Comparison of ENCODE assay signal across 10 mouse cellular contexts in the genomic region with DNA sequence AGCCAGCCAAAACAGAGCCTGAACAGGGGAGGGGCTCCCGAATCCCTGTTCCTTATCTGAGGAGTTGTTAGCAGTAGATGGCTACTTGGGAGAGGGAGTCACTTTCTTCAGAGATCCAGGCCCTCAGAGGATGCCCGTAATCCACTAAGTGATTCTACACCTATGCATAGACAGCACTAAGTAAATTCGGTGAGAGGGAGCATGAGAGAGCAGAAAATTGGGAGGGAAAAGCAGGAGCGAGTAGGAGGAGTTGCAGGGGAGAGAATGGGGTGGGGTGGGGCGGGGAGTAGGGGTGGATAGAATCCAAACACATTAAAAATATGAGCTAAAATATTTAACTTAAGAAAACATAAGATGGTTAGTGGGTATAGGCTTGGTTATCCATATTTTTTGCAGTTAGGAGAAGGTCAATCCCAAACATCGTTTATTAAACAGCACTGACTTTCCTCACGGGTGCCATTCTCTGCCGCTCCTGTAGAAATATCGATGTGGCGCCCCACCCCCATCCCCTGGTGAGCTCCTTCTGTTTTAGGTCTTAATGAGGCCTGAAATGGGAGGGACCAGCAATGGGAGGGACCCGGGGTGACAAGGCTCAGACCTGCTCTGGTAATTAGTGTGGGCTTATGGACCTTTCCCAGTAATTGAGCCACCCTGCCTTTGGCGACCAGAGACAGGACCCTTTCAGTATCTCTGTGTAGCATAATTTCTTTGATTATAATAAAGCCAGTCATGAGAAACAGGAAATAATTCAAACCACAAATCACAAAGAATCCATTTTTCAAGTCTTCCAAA.
A peak's percentile ranks its signal among the peaks of the same experiment; 100 is the strongest.
DNase-seq lines count a peak whose midpoint lies in the region; ATAC-seq and TF ChIP-seq lines count a peak whose summit lies in the region.
"Had no signal": no experiment of that assay in that cellular context is flagged by ENCODE, and none has a peak within 500 bp of the region (broad histone marks: within the 10 kb centered on the region; RNA-seq: fewer than 3 reads in every experiment).

No protein-coding gene starts in this region.

- no peaks in the 10 kb centered on the region for H3K36me3 ChIP-seq in kidney, postnatal 0 days (ENCODE audit: insufficient read depth, low read length)
- no peaks in the 10 kb centered on the region for H3K36me3 ChIP-seq in embryonic facial prominence, embryonic 11.5 days (replicated peaks; ENCODE audit: control insufficient read depth, insufficient read depth, low read depth, low read length)
- no peaks in the 10 kb centered on the region for H3K36me3 ChIP-seq in midbrain, embryonic 13.5 days
- H3K36me3 ChIP-seq: lung, embryonic 15.5 days had no signal

- 35% methylated on average over 12 of the region's 12 CpGs for WGBS in kidney, postnatal 0 days
- WGBS in embryonic facial prominence, embryonic 11.5 days, result 48% methylated on average over 12 of the region's 12 CpGs
- WGBS in midbrain, embryonic 13.5 days, result 47% methylated on average over 12 of the region's 12 CpGs

- no peak overlapping the region for H3K4me2 ChIP-seq in kidney, postnatal 0 days (ENCODE audit: low read length)
- no peak overlapping the region for H3K4me2 ChIP-seq in embryonic facial prominence, embryonic 11.5 days (ENCODE audit: low read depth, low read length)
- H3K4me2 ChIP-seq in midbrain, embryonic 13.5 days (replicated peaks), result peak overlapping the region; percentile 25
- H3K4me2 ChIP-seq: lung, embryonic 15.5 days had no signal

- H3K27ac ChIP-seq in kidney, postnatal 0 days, result no peak overlapping the region
- H3K27ac ChIP-seq in embryonic facial prominence, embryonic 11.5 days (replicated peaks; ENCODE audit: low read depth, low read length), result no peak overlapping the region
- H3K27ac ChIP-seq in midbrain, embryonic 13.5 days, result no peak overlapping the region
- H3K27ac ChIP-seq: lung, embryonic 15.5 days had no signal

- peak; percentile 11 for DNase-seq in kidney, postnatal 0 days (ENCODE audit: low spot score)
- no peak for DNase-seq in kidney, postnatal 36 days
- DNase-seq in embryonic facial prominence, embryonic 11.5 days (ENCODE audit: low spot score), result no peak
- peak; percentile 19 for DNase-seq in forelimb bud, embryonic 11.5 days (ENCODE audit: low read depth, low spot score)
- no peak for DNase-seq in left cerebral cortex, adult 8-10 months (ENCODE audit: low spot score in 2 of 2)
- DNase-seq in right cerebral cortex, postnatal 36 days (ENCODE audit: low spot score in 2 of 2), result no peak
- DNase-seq in layer of hippocampus, adult 11-12 months (ENCODE audit: low spot score), result no peak
- DNase-seq: layer of hippocampus, adult 9-11 months had no signal

- no peak for ATAC-seq in kidney, postnatal 0 days (replicated peaks; ENCODE audit: low FRiP score, low read depth)
- 0 out of 2 replicates have a peak, but pooled peaks have one; percentile 52 for ATAC-seq in embryonic facial prominence, embryonic 11.5 days (replicated peaks; ENCODE audit: insufficient number of reproducible peaks, low FRiP score, low TSS enrichment, low read depth)
- peak; percentile 66; the same call in 1 of the 2 replicates for ATAC-seq in midbrain, embryonic 13.5 days

- H3K9ac ChIP-seq in kidney, postnatal 0 days (ENCODE audit: low read depth, low read length), result no peak overlapping the region
- H3K9ac ChIP-seq in embryonic facial prominence, embryonic 11.5 days (replicated peaks; ENCODE audit: low read length), result no peak overlapping the region
- no peak overlapping the region for H3K9ac ChIP-seq in midbrain, embryonic 13.5 days (replicated peaks)
- H3K9ac ChIP-seq: lung, embryonic 15.5 days had no signal

- no peaks in the 10 kb centered on the region for H3K9me3 ChIP-seq in kidney, postnatal 0 days (replicated peaks; ENCODE audit: low read length)
- no peaks in the 10 kb centered on the region for H3K9me3 ChIP-seq in embryonic facial prominence, embryonic 11.5 days (replicated peaks; ENCODE audit: control insufficient read depth, low read length)
- no peaks in the 10 kb centered on the region for H3K9me3 ChIP-seq in midbrain, embryonic 13.5 days
- H3K9me3 ChIP-seq: lung, embryonic 15.5 days had no signal

- no peak overlapping the region for H3K4me3 ChIP-seq in kidney, postnatal 0 days (replicated peaks; ENCODE audit: low read depth, low read length)
- H3K4me3 ChIP-seq in embryonic facial prominence, embryonic 11.5 days (ENCODE audit: low read depth, low read length), result no peak overlapping the region
- H3K4me3 ChIP-seq in midbrain, embryonic 13.5 days (replicated peaks), result no peak overlapping the region
- H3K4me3 ChIP-seq: lung, embryonic 15.5 days had no signal

- no peaks in the 10 kb centered on the region; the same call in 1 of the 2 replicates for H3K4me1 ChIP-seq in kidney, postnatal 0 days (replicated peaks; ENCODE audit: insufficient read depth, low read length)
- no peaks in the 10 kb centered on the region for H3K4me1 ChIP-seq in embryonic facial prominence, embryonic 11.5 days (ENCODE audit: control insufficient read depth, insufficient read depth, low read length)
- peaks cover 3% of the 10 kb centered on the region; the same call in 1 of the 2 replicates for H3K4me1 ChIP-seq in midbrain, embryonic 13.5 days (replicated peaks)

- no peaks in the 10 kb centered on the region for H3K27me3 ChIP-seq in kidney, postnatal 0 days (ENCODE audit: insufficient read depth, low read length)
- H3K27me3 ChIP-seq in embryonic facial prominence, embryonic 11.5 days (ENCODE audit: control insufficient read depth, insufficient read depth, low read length), result no peaks in the 10 kb centered on the region
- no peaks in the 10 kb centered on the region for H3K27me3 ChIP-seq in midbrain, embryonic 13.5 days
- H3K27me3 ChIP-seq: lung, embryonic 15.5 days had no signal

- TF ChIP-seq CTCF in kidney, postnatal 0 days (IDR thresholded peaks at IDR 0.05; ENCODE audit: low read depth), result no peak

Comparison
In these comparisons a context has a peak if more than half of its experiments do, and no peak if none do; other contexts are left out.
1. DNase-seq: peak in kidney, postnatal 0 days (single experiment) and forelimb bud, embryonic 11.5 days (single experiment); none in kidney, postnatal 36 days (0 of 2), embryonic facial prominence, embryonic 11.5 days (single experiment), left cerebral cortex, adult 8-10 months (0 of 2), right cerebral cortex, postnatal 36 days (0 of 2) and layer of hippocampus, adult 11-12 months (single experiment).